Mouse (Mus musculus) T-helper 1 cell (primary cell): ENCODE results near the gene Olfr807.

Source experiments
- in situ Hi-C: fragments of 300-600 bp; cut with MboI, MseI; formaldehyde crosslinking; loops from one replicate; pipeline ENCODE4 v1.15.1; 2025; ENCODE audit warnings: high pct_unique_total_duplicates

The Olfr807 gene

GRCm38 (mm10) chr10:129757693-129758092 is at the start of gene Olfr807:
Gene Olfr807 (minus strand): TSS chr10:129757793.
- in situ Hi-C loops, result no loop called here

DNA sequence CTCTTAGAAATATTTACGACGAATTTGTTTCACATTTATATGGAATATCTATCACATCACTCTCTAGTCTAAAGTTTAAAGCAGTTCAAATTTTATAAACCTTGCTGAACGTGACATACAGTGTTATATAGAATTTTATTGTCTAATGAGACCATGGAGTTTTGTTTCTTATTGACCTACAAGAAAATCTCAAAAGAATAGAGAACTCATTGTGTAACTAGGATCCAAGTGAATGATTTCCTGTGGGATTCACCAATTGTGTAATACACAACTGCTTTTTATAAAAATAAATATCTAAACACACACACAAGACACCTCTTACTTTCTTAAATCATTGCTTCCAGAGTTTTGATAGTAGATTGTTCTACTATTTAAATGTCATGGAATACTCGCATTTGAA is 46.7 kb upstream of the Olfr807 start, which contains the start of gene Olfr811:
Gene Olfr811, minus strand, starts transcription at position 101 of the 400 bp plus-strand sequence.
- in situ Hi-C loops, result no loop called here

- in situ Hi-C loops, result no loop called here
These were observed 37.2 kb upstream of the Olfr807 start, which contains the start of gene Olfr810 for GRCm38 (mm10) chr10:129794817-129795216. Gene Olfr810 (minus strand): TSS chr10:129794917.

GRCm38 (mm10) chr10:129778123-129778522 is 20.5 kb upstream of the Olfr807 start:
- in situ Hi-C loops, result no loop called here

- in situ Hi-C loops, result no loop called here
These were observed 16.7 kb upstream of the Olfr807 start, which contains the start of gene Olfr809 for GRCm38 (mm10) chr10:129774338-129774737. Gene Olfr809 (plus strand): TSS chr10:129774638.

GRCm38 (mm10) chr10:129765182-129765581 is 7.6 kb upstream of the Olfr807 start, which contains the start of gene Olfr808:
Gene Olfr808 (plus strand): TSS chr10:129765482.
- in situ Hi-C loops, result no loop called here

DNA sequence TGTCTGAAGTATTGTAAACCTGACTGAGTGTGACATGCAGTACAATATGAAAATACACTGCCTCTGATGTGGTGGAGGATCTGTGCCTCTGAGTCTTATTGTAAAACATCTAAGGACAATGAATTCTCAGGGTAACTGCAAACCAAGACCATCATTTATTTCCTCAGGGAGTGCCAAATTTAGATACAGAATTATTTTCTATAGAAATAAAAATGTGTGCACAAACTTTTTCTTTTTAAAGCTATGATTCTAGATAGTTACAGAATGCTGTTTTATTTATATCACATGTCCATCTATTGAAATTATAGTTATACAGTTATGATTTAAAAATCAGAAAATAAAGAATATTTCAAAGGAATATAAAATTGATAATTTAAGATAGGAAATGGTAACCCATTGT is 15.8 kb downstream of the Olfr807 start, which contains the start of gene Olfr806:
Gene Olfr806, minus strand, starts transcription at position 101 of the 400 bp plus-strand sequence.
- in situ Hi-C loops, result no loop called here

- in situ Hi-C loops, result no loop called here
These were observed 28.3 kb downstream of the Olfr807 start, which contains the start of gene Olfr805 for GRCm38 (mm10) chr10:129729275-129729674. Gene Olfr805 (minus strand): TSS chr10:129729375.
